ENCODE assay signal across 8 mouse cellular contexts in genomic region chr1:191288762-191289161, GRCm38 (mm10). TPM values are rescaled to one million over a fixed set of nuclear protein-coding genes. Genes with fewer than 3 reads are reported as not detected.
DNase-seq lines count a peak whose midpoint lies in the region; ATAC-seq and TF ChIP-seq lines count a peak whose summit lies in the region.

No protein-coding gene starts in this region.

- ATAC-seq in activated CD4-positive, CD25-positive, alpha-beta regulatory T cell, adult 4 months = peak; percentile 46
- peak; percentile 40; the same call in 1 of the 2 replicates for ATAC-seq in liver, embryonic 14.5 days (ENCODE audit: insufficient read depth)

- WGBS in heart, adult 2 months = 46% methylated on average over 8 of the region's 8 CpGs
- 30% methylated on average over 8 of the region's 8 CpGs for WGBS in heart, embryonic 10.5 days
- WGBS in liver, embryonic 14.5 days (ENCODE audit: insufficient replicate concordance) = 33% methylated on average over 8 of the region's 8 CpGs
- 38% methylated on average over 8 of the region's 8 CpGs for WGBS in small intestine, adult 2 months

- no peaks in the 10 kb centered on the region for H3K36me3 ChIP-seq in heart, adult 2 months (ENCODE audit: control insufficient read depth, insufficient read depth, low read length)
- H3K36me3 ChIP-seq in heart, embryonic 10.5 days = no peaks in the 10 kb centered on the region
- no peaks in the 10 kb centered on the region for H3K36me3 ChIP-seq in liver, embryonic 14.5 days (replicated peaks; ENCODE audit: control insufficient read depth, insufficient read depth, low read depth)
- no peaks in the 10 kb centered on the region for H3K36me3 ChIP-seq in small intestine, adult 2 months (ENCODE audit: control insufficient read depth, insufficient read depth, low read length)

- H3K4me2 ChIP-seq in liver, embryonic 14.5 days (ENCODE audit: low read depth) = no peak overlapping the region

- no peak overlapping the region for H3K9ac ChIP-seq in heart, adult 2 months (ENCODE audit: low read depth, low read length)
- H3K9ac ChIP-seq in liver, embryonic 14.5 days (replicated peaks) = no peak overlapping the region

- no peak overlapping the region for H3K27ac ChIP-seq in heart, adult 2 months
- H3K27ac ChIP-seq in heart, embryonic 10.5 days = no peak overlapping the region
- no peak overlapping the region for H3K27ac ChIP-seq in liver, embryonic 14.5 days
- H3K27ac ChIP-seq in small intestine, adult 2 months (ENCODE audit: insufficient read depth, low read depth, low read length) = no peak overlapping the region

- no peak for DNase-seq in heart, adult 2 months
- DNase-seq in heart, embryonic 10.5 days (ENCODE audit: low spot score) = no peak
- peak; percentile 82 for DNase-seq in A20 (ENCODE audit: low read depth, low spot score)
- peak; percentile 41 for DNase-seq in forelimb bud, embryonic 11.5 days (ENCODE audit: low read depth, low spot score)
- peak in 2 of 3 experiments; percentile 43 to 48 for DNase-seq in liver, embryonic 14.5 days (ENCODE audit: low read depth in 3 of 3, low spot score in 3 of 3)
- no peak for DNase-seq in left cerebral cortex, adult 9 months (ENCODE audit: low spot score in 2 of 2)

- H3K4me3 ChIP-seq in heart, adult 2 months = no peak overlapping the region
- H3K4me3 ChIP-seq in heart, embryonic 10.5 days = no peak overlapping the region
- H3K4me3 ChIP-seq in liver, embryonic 14.5 days (ENCODE audit: insufficient read depth in 1 of 2, low read depth in 2 of 2, low read length in 2 of 2) = no peak overlapping the region
- H3K4me3 ChIP-seq in small intestine, adult 2 months (ENCODE audit: low read depth, low read length) = no peak overlapping the region

- no peak for TF ChIP-seq EP300 in heart, adult 2 months (IDR thresholded peaks at IDR 0.05; ENCODE audit: insufficient read depth, low read depth, low read length)
- TF ChIP-seq EP300 in liver, embryonic 14.5 days (IDR thresholded peaks at IDR 0.05; ENCODE audit: low read depth) = no peak

- TF ChIP-seq POLR2A in heart, adult 2 months (IDR thresholded peaks at IDR 0.05; ENCODE audit: insufficient read depth, low read depth, low read length) = no peak
- no peak for TF ChIP-seq POLR2A in small intestine, adult 2 months (IDR thresholded peaks at IDR 0.05; ENCODE audit: low read depth, low read length)

- H3K27me3 ChIP-seq in heart, adult 2 months (ENCODE audit: control insufficient read depth, insufficient read depth, low read length) = no peaks in the 10 kb centered on the region
- H3K27me3 ChIP-seq in heart, embryonic 10.5 days (ENCODE audit: insufficient read depth, poor library complexity, severe bottlenecking) = no peaks in the 10 kb centered on the region
- H3K27me3 ChIP-seq in liver, embryonic 14.5 days (ENCODE audit: control insufficient read depth, insufficient read depth, low read length) = no peaks in the 10 kb centered on the region
- H3K27me3 ChIP-seq in small intestine, adult 2 months (ENCODE audit: control insufficient read depth, insufficient read depth, low read length) = no peaks in the 10 kb centered on the region

- no peaks in the 10 kb centered on the region for H3K9me3 ChIP-seq in heart, embryonic 10.5 days
- no peaks in the 10 kb centered on the region for H3K9me3 ChIP-seq in liver, embryonic 14.5 days (ENCODE audit: control insufficient read depth, low read length)

- H3K4me1 ChIP-seq in heart, adult 2 months (ENCODE audit: control insufficient read depth, insufficient read depth, low read length) = peaks cover 2% of the 10 kb centered on the region; the same call in 1 of the 2 replicates
- H3K4me1 ChIP-seq in heart, embryonic 10.5 days = peaks cover 5% of the 10 kb centered on the region
- H3K4me1 ChIP-seq in liver, embryonic 14.5 days (replicated peaks; ENCODE audit: control insufficient read depth in 2 of 2, insufficient read depth in 2 of 2, low read length in 1 of 2) = no peaks in the 10 kb centered on the region
- H3K4me1 ChIP-seq in small intestine, adult 2 months (ENCODE audit: control insufficient read depth, insufficient read depth, insufficient read length, low read length) = peaks cover 9% of the 10 kb centered on the region

- intact Hi-C loops in heart, adult 2 months (cut with DNase I) = no loop called here

- peak; percentile 71 for TF ChIP-seq CTCF in heart, adult 2 months (IDR thresholded peaks at IDR 0.05)
- peak; percentile 95 for TF ChIP-seq CTCF in liver, embryonic 14.5 days (IDR thresholded peaks at IDR 0.05; ENCODE audit: low read depth)
- TF ChIP-seq CTCF in small intestine, adult 2 months (IDR thresholded peaks at IDR 0.05; ENCODE audit: extremely low read depth, insufficient read length, insufficient replicate concordance, low read depth, low read length) = peak; percentile 89; the same call in 1 of the 2 replicates

- no peaks in the 10 kb centered on the region for H3K79me2 ChIP-seq in heart, adult 2 months (replicated peaks; ENCODE audit: control insufficient read depth, insufficient read depth, low read length)

RNA-seq across cellular contexts. Expression of gene Nenf, which starts 29.2 kb away (rescaled TPM):
- 100 to 1,000 TPM in 1 of 2 experiments, 10 to 100 TPM in 1; 95.9 to 107 TPM for total RNA-seq in heart, adult 2 months (2021)
- 139 and 182 TPM in 2 replicates for polyA plus RNA-seq in heart, adult 2 months (2012; rRNA removed)
- polyA plus RNA-seq in heart, embryonic 10.5 days (2016; fragmentation: Nextera tagmentation; extraction: Ambion mirVana) = 78.2 and 78.6 TPM in 2 replicates
- under 1 TPM; 0.75 to 0.93 TPM for polyA plus RNA-seq in activated CD4-positive, CD25-positive, alpha-beta regulatory T cell, adult 4 months (2017; shearing (Covaris generic))
- polyA plus RNA-seq in liver, embryonic 14.5 days (2012; rRNA removed) = 26.5 and 29.4 TPM in 2 replicates
- 34.9 and 35.3 TPM in 2 replicates for polyA plus RNA-seq in liver, embryonic 14.5 days (2014; fragmentation: Nextera tagmentation; extraction: Ambion mirVana)
- 55.8 and 59.7 TPM in 2 replicates for polyA plus RNA-seq in small intestine, adult 2 months (2012; rRNA removed)

RNA-seq across cellular contexts. Expression of gene Tmem206, which starts 37.0 kb away (rescaled TPM):
- total RNA-seq in heart, adult 2 months (2021) = 1 to 10 TPM; 3.3 to 3.6 TPM
- polyA plus RNA-seq in heart, adult 2 months (2012; rRNA removed) = 3.9 and 6.0 TPM in 2 replicates
- polyA plus RNA-seq in heart, embryonic 10.5 days (2016; fragmentation: Nextera tagmentation; extraction: Ambion mirVana) = 17.0 and 18.8 TPM in 2 replicates
- 10 to 100 TPM; 15.1 to 18.1 TPM for polyA plus RNA-seq in activated CD4-positive, CD25-positive, alpha-beta regulatory T cell, adult 4 months (2017; shearing (Covaris generic))
- 3.7 and 4.1 TPM in 2 replicates for polyA plus RNA-seq in liver, embryonic 14.5 days (2012; rRNA removed)
- 6.3 and 7.6 TPM in 2 replicates for polyA plus RNA-seq in liver, embryonic 14.5 days (2014; fragmentation: Nextera tagmentation; extraction: Ambion mirVana)
- 2.2 and 2.7 TPM in 2 replicates for polyA plus RNA-seq in small intestine, adult 2 months (2012; rRNA removed)

Comparison
In these comparisons a context has a peak if more than half of its experiments do, and no peak if none do; other contexts are left out.
1. DNase-seq: peak in A20 (single experiment), forelimb bud, embryonic 11.5 days (single experiment) and liver, embryonic 14.5 days (2 of 3); none in heart, adult 2 months (0 of 2), heart, embryonic 10.5 days (single experiment) and left cerebral cortex, adult 9 months (0 of 2).
2. RNA of gene Nenf, which starts 29.2 kb away (polyA plus RNA-seq): 139 to 182 TPM in heart, adult 2 months, 78.2 to 78.6 TPM in heart, embryonic 10.5 days, 55.8 to 59.7 TPM in small intestine, adult 2 months and 26.5 to 35.3 TPM in liver, embryonic 14.5 days; 0.75 to 0.93 TPM in activated CD4-positive, CD25-positive, alpha-beta regulatory T cell, adult 4 months; every median in the first group is over 10 times any median in the second.
3. Peak in every context shown above with its lines, with median percentiles within 50 percentile points of each other: CTCF ChIP-seq.